Mouse (Mus musculus): Measurements from ENCODE around the gene Egfl7. TPM values are rescaled to one million over a fixed set of nuclear protein-coding genes. Genes with fewer than 3 reads are reported as not detected.

The Egfl7 gene
- total RNA-seq, 1 experiment, result 104 TPM

GRCm38 (mm10) chr2:26614903-26615302, 35.1 kb downstream of the Egfl7 start:
- peaks cover 19 to 43% of the 10 kb centered on the region in 2 experiments for H3K4me1 ChIP-seq (ENCODE audit: control insufficient read depth in 2 of 2, insufficient read depth in 2 of 2, low read length in 2 of 2, poor library complexity in 1 of 2)
- no peak overlapping the region for H3K27ac ChIP-seq (ENCODE audit: insufficient read depth, low read depth, low read length, poor library complexity, severe bottlenecking)
- TF ChIP-seq MAFK (IDR thresholded peaks at IDR 0.05; ENCODE audit: insufficient read depth, low read depth, low read length), result no peak
- TF ChIP-seq ZC3H11A (IDR thresholded peaks at IDR 0.05; ENCODE audit: borderline replicate concordance, low read depth, low read length), result no peak
- no peak for TF ChIP-seq ZNF384 (IDR thresholded peaks at IDR 0.05; ENCODE audit: low read depth, low read length)
- TF ChIP-seq CHD2 (IDR thresholded peaks at IDR 0.05; ENCODE audit: low read depth, low read length), result no peak
- TF ChIP-seq HCFC1 (IDR thresholded peaks at IDR 0.05; ENCODE audit: borderline replicate concordance, insufficient read depth, low read length), result no peak
- no peak overlapping the region for H3K4me3 ChIP-seq (ENCODE audit: insufficient read depth in 1 of 2, low read depth in 1 of 2, low read length in 2 of 2, poor library complexity in 1 of 2, severe bottlenecking in 1 of 2)
- no peaks in the 10 kb centered on the region for H3K36me3 ChIP-seq (ENCODE audit: control insufficient read depth, insufficient read depth, low read length, poor library complexity, severe bottlenecking)
- H3K9me3 ChIP-seq (ENCODE audit: control insufficient read depth, insufficient read depth, low read depth, low read length), result no peaks in the 10 kb centered on the region
- in situ Hi-C loops (cut with MboI; ENCODE audit: low sequenced_read_pairs in 2 of 2, unreplicated experiment in 2 of 2), result no loop called here
- DNase-seq (ENCODE audit: low read depth, low spot score), result no peak
- H3K9ac ChIP-seq (ENCODE audit: insufficient read depth, low read depth, low read length, poor library complexity, severe bottlenecking), result no peak overlapping the region

- Histone ChIP-seq H3K27ac (ENCODE audit: insufficient read depth, low read depth, low read length, poor library complexity, severe bottlenecking) (no peak overlapping the region), H3K4me1 (ENCODE audit: control insufficient read depth in 2 of 2, insufficient read depth in 2 of 2, low read length in 2 of 2, poor library complexity in 1 of 2) (peaks cover 13 to 37% of the 10 kb centered on the region in 2 experiments), H3K9me3 (ENCODE audit: control insufficient read depth, insufficient read depth, low read depth, low read length) (no peaks in the 10 kb centered on the region), H3K4me3 (ENCODE audit: insufficient read depth in 1 of 2, low read depth in 1 of 2, low read length in 2 of 2, poor library complexity in 1 of 2, severe bottlenecking in 1 of 2) (no peak overlapping the region), H3K9ac (ENCODE audit: insufficient read depth, low read depth, low read length, poor library complexity, severe bottlenecking) (no peak overlapping the region), H3K36me3 (ENCODE audit: control insufficient read depth, insufficient read depth, low read length, poor library complexity, severe bottlenecking) (no peaks in the 10 kb centered on the region)
- DNase-seq (ENCODE audit: low read depth, low spot score), result no peak
- no peak for TF ChIP-seq CHD2 (IDR thresholded peaks at IDR 0.05; ENCODE audit: low read depth, low read length)
- no peak for TF ChIP-seq ZNF384 (IDR thresholded peaks at IDR 0.05; ENCODE audit: low read depth, low read length)
- TF ChIP-seq MAFK (IDR thresholded peaks at IDR 0.05; ENCODE audit: insufficient read depth, low read depth, low read length), result no peak
- no peak for TF ChIP-seq ZC3H11A (IDR thresholded peaks at IDR 0.05; ENCODE audit: borderline replicate concordance, low read depth, low read length)
- no peak for TF ChIP-seq HCFC1 (IDR thresholded peaks at IDR 0.05; ENCODE audit: borderline replicate concordance, insufficient read depth, low read length)
- in situ Hi-C loops (cut with MboI; ENCODE audit: low sequenced_read_pairs in 2 of 2, unreplicated experiment in 2 of 2), result no loop called here
Observed at GRCm38 (mm10) chr2:26615459-26616124, 35.8 kb downstream of the Egfl7 start.

- DNase-seq (ENCODE audit: low read depth, low spot score), result no peak
- in situ Hi-C loops (cut with MboI; ENCODE audit: low sequenced_read_pairs in 2 of 2, unreplicated experiment in 2 of 2), result no loop called here
- no peak overlapping the region for H3K4me3 ChIP-seq (ENCODE audit: insufficient read depth in 1 of 2, low read depth in 1 of 2, low read length in 2 of 2, poor library complexity in 1 of 2, severe bottlenecking in 1 of 2)
- H3K27ac ChIP-seq (ENCODE audit: insufficient read depth, low read depth, low read length, poor library complexity, severe bottlenecking), result no peak overlapping the region
- no peaks in the 10 kb centered on the region for H3K9me3 ChIP-seq (ENCODE audit: control insufficient read depth, insufficient read depth, low read depth, low read length)
- H3K36me3 ChIP-seq (ENCODE audit: control insufficient read depth, insufficient read depth, low read length, poor library complexity, severe bottlenecking), result no peaks in the 10 kb centered on the region
- TF ChIP-seq HCFC1 (IDR thresholded peaks at IDR 0.05; ENCODE audit: borderline replicate concordance, insufficient read depth, low read length) (no peak), ZNF384 (IDR thresholded peaks at IDR 0.05; ENCODE audit: low read depth, low read length) (no peak), ZC3H11A (IDR thresholded peaks at IDR 0.05; ENCODE audit: borderline replicate concordance, low read depth, low read length) (no peak), CHD2 (IDR thresholded peaks at IDR 0.05; ENCODE audit: low read depth, low read length) (no peak), MAFK (IDR thresholded peaks at IDR 0.05; ENCODE audit: insufficient read depth, low read depth, low read length) (no peak)
- H3K9ac ChIP-seq (ENCODE audit: insufficient read depth, low read depth, low read length, poor library complexity, severe bottlenecking), result no peak overlapping the region
- H3K4me1 ChIP-seq (ENCODE audit: control insufficient read depth in 2 of 2, insufficient read depth in 2 of 2, low read length in 2 of 2, poor library complexity in 1 of 2), result peaks cover 4 to 25% of the 10 kb centered on the region in 2 experiments; a peak in 3 of 4 replicates
Observed at GRCm38 (mm10) chr2:26617331-26617730, 37.5 kb downstream of the Egfl7 start.

- H3K4me1 ChIP-seq (ENCODE audit: control insufficient read depth in 2 of 2, insufficient read depth in 2 of 2, low read length in 2 of 2, poor library complexity in 1 of 2), result peaks cover 0 to 22% of the 10 kb centered on the region in 2 experiments; a peak in 2 of 4 replicates
- H3K36me3 ChIP-seq (ENCODE audit: control insufficient read depth, insufficient read depth, low read length, poor library complexity, severe bottlenecking), result no peaks in the 10 kb centered on the region
- no peak overlapping the region for H3K27ac ChIP-seq (ENCODE audit: insufficient read depth, low read depth, low read length, poor library complexity, severe bottlenecking)
- H3K4me3 ChIP-seq (ENCODE audit: insufficient read depth in 1 of 2, low read depth in 1 of 2, low read length in 2 of 2, poor library complexity in 1 of 2, severe bottlenecking in 1 of 2), result peak overlapping the region in 1 of 2 experiments; percentile 9; a peak in 1 of 4 replicates
- DNase-seq (ENCODE audit: low read depth, low spot score), result no peak
- H3K9me3 ChIP-seq (ENCODE audit: control insufficient read depth, insufficient read depth, low read depth, low read length), result no peaks in the 10 kb centered on the region
- in situ Hi-C loops (cut with MboI; ENCODE audit: low sequenced_read_pairs in 2 of 2, unreplicated experiment in 2 of 2), result no loop called here
- no peak for TF ChIP-seq CHD2 (IDR thresholded peaks at IDR 0.05; ENCODE audit: low read depth, low read length)
- H3K9ac ChIP-seq (ENCODE audit: insufficient read depth, low read depth, low read length, poor library complexity, severe bottlenecking), result no peak overlapping the region
Observed at GRCm38 (mm10) chr2:26617928-26618327, 38.1 kb downstream of the Egfl7 start.

- no peak overlapping the region for H3K27ac ChIP-seq (ENCODE audit: insufficient read depth, low read depth, low read length, poor library complexity, severe bottlenecking)
- in situ Hi-C loops (cut with MboI; ENCODE audit: low sequenced_read_pairs in 2 of 2, unreplicated experiment in 2 of 2), result no loop called here
- no peak overlapping the region for H3K9ac ChIP-seq (ENCODE audit: insufficient read depth, low read depth, low read length, poor library complexity, severe bottlenecking)
Observed at GRCm38 (mm10) chr2:26621246-26621645, 41.4 kb downstream of the Egfl7 start.

More at GRCm38 (mm10) chr2:26621246-26621645, 41.4 kb downstream of the Egfl7 start:
- H3K9me3 ChIP-seq (ENCODE audit: control insufficient read depth, insufficient read depth, low read depth, low read length), result no peaks in the 10 kb centered on the region
- no peak for DNase-seq (ENCODE audit: low read depth, low spot score)
- no peak overlapping the region for H3K4me3 ChIP-seq (ENCODE audit: insufficient read depth in 1 of 2, low read depth in 1 of 2, low read length in 2 of 2, poor library complexity in 1 of 2, severe bottlenecking in 1 of 2)
- peaks cover 0 to 17% of the 10 kb centered on the region in 2 experiments; a peak in 1 of 4 replicates for H3K4me1 ChIP-seq (ENCODE audit: control insufficient read depth in 2 of 2, insufficient read depth in 2 of 2, low read length in 2 of 2, poor library complexity in 1 of 2)
- H3K36me3 ChIP-seq (ENCODE audit: control insufficient read depth, insufficient read depth, low read length, poor library complexity, severe bottlenecking), result no peaks in the 10 kb centered on the region
- TF ChIP-seq HCFC1 (IDR thresholded peaks at IDR 0.05; ENCODE audit: borderline replicate concordance, insufficient read depth, low read length), result no peak
